Mouse (Mus musculus) bone marrow, adult 2 months (tissue): ENCODE data around the gene Cpxm1.
A peak's percentile ranks its signal among the peaks of the same experiment; 100 is the strongest.

Source experiments
- CTCF ChIP-seq: fragments of 200-500 bp; IDR thresholded peaks from 2 replicates; pipeline ENCODE4 v1.5.1; 2011; ENCODE audit warnings: low read length, control low read depth; ENCODE audit not compliant: control insufficient read depth, insufficient read depth
- POLR2A ChIP-seq: fragments of 200-500 bp; IDR thresholded peaks from 2 replicates; pipeline ENCODE4 v1.6.1; 2011; ENCODE audit warnings: low read depth, mild to moderate bottlenecking, control low read depth, low read length, borderline replicate concordance; ENCODE audit not compliant: control insufficient read depth

- TF ChIP-seq POLR2A (peak; percentile 67; the same call in 1 of the 2 replicates), CTCF (peak; percentile 45)
Observed at GRCm38 (mm10) chr2:130424126-130424853, 26.9 kb upstream of the Cpxm1 start, which contains the start of the genes Vps16 and Pced1a.
